Mouse (Mus musculus): ENCODE measurements around the gene Gse1. TPM values are rescaled to one million over a fixed set of nuclear protein-coding genes. Genes with fewer than 3 reads are reported as not detected.

Gene Gse1
- total and polyA plus RNA-seq, 2 experiments from 2014 or later, result 15.9 to 48.2 TPM

DNA sequence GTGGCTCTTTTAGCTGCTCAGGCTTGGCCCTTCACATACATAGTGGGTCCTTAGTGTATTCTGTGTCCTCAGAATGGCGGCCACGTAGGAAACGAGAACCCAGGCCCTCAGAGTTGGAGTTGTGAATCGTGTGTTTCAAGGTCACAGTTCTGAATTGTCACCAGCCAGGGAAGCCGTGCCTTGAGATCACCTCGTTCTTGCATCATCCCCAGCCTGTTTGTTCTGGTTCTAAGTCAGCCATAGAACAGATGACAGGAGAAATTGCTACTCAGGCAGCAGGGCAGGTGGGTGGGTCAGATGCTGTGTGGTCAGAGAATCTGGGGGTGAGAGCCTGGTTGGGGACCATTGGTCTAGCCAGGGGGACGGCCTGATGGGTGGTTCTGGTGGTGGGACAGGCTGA lies 60.9 kb downstream of the Gse1 start:
- Histone ChIP-seq H3K9me3 (ENCODE audit: low read length) (no peaks in the 10 kb centered on the region), H3K4me2 (ENCODE audit: low read depth) (no peak overlapping the region), H3K4me3 (ENCODE audit: low read depth, low read length) (no peak overlapping the region), H3K36me3 (ENCODE audit: insufficient read depth) (no peaks in the 10 kb centered on the region), H3K27ac (ENCODE audit: low read depth, low read length) (peak overlapping the region; percentile 57), H3K27me3 (ENCODE audit: insufficient read depth, low read length) (no peaks in the 10 kb centered on the region), H3K9ac (no peak overlapping the region), H3K4me1 (ENCODE audit: insufficient read depth) (peaks cover 49% of the 10 kb centered on the region)
- DNase-seq, result no peak
- 78% methylated on average over 7 of the region's 7 CpGs for WGBS
- TF ChIP-seq CTCF (IDR thresholded peaks at IDR 0.05; ENCODE audit: low read depth), result no peak
- ATAC-seq, result no peak

DNA sequence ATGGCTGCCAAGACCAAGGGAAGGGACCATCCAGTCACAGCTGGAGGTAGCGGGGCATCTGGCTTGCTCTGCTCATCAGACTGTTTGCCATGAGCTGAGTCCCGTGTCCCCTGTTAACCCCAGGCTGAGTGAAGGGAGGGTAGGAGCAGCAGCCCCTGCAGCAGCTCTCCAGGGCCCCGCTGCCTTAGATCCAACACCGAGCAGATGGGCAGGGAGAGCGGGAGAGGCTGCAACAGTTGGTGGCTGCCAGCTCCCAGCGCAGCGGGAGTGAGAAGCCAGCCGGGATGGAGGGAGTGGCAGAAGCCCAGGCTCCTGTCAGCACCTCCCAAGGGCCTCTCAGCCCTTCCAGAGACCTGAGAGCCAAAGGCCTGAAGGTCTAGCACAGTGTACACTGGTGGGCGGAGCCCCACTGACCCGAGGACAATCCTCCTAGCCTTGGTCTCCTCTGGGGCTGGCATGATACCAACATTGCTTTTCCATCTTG lies 61.5 kb downstream of the Gse1 start:
- ATAC-seq (peak; percentile 79), DNase-seq (peak; percentile 89)
- 22% methylated on average over 10 of the region's 10 CpGs for WGBS
- H3K27me3 ChIP-seq (ENCODE audit: insufficient read depth, low read length), result no peaks in the 10 kb centered on the region
- no peaks in the 10 kb centered on the region for H3K9me3 ChIP-seq (ENCODE audit: low read length)
- TF ChIP-seq CTCF (IDR thresholded peaks at IDR 0.05; ENCODE audit: low read depth), result no peak
- no peak overlapping the region for H3K9ac ChIP-seq
- H3K4me1 ChIP-seq (ENCODE audit: insufficient read depth), result peaks cover 43% of the 10 kb centered on the region
- no peak overlapping the region for H3K4me2 ChIP-seq (ENCODE audit: low read depth)
- H3K4me3 ChIP-seq (ENCODE audit: low read depth, low read length), result no peak overlapping the region
- H3K36me3 ChIP-seq (ENCODE audit: insufficient read depth), result no peaks in the 10 kb centered on the region
- peak overlapping the region; percentile 57 for H3K27ac ChIP-seq (ENCODE audit: low read depth, low read length)

DNA sequence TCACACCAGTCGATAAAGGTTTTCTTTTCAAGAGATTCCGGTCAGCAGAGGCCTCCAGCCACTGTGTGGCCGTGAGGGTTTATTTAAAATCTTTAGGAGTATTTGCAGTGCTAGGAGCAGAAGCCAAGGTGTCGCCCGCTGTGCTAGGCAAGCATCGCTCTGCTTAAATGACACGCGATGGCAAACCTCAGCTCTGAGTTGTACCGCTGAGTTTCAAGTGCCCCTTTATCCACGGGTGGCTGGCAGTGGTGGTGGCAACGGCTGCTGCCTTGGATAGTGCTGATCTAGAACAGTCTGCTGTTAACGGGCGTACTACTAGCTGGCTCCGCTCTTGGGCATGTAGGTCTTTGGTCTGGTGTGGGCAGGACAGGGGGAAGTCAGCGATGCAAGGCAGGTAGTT lies 62.4 kb downstream of the Gse1 start:
- H3K9me3 ChIP-seq (ENCODE audit: low read length), result no peaks in the 10 kb centered on the region
- WGBS, result 51% methylated on average over 15 of the region's 15 CpGs
- H3K4me3 ChIP-seq (ENCODE audit: low read depth, low read length), result no peak overlapping the region
- ATAC-seq, result no peak
- no peaks in the 10 kb centered on the region for H3K36me3 ChIP-seq (ENCODE audit: insufficient read depth)
- no peak for TF ChIP-seq CTCF (IDR thresholded peaks at IDR 0.05; ENCODE audit: low read depth)
- no peak overlapping the region for H3K4me2 ChIP-seq (ENCODE audit: low read depth)
- peak overlapping the region; percentile 57 for H3K27ac ChIP-seq (ENCODE audit: low read depth, low read length)
- no peak overlapping the region for H3K9ac ChIP-seq
- peaks cover 39% of the 10 kb centered on the region for H3K4me1 ChIP-seq (ENCODE audit: insufficient read depth)
- H3K27me3 ChIP-seq (ENCODE audit: insufficient read depth, low read length), result no peaks in the 10 kb centered on the region
- DNase-seq, result no peak

DNA sequence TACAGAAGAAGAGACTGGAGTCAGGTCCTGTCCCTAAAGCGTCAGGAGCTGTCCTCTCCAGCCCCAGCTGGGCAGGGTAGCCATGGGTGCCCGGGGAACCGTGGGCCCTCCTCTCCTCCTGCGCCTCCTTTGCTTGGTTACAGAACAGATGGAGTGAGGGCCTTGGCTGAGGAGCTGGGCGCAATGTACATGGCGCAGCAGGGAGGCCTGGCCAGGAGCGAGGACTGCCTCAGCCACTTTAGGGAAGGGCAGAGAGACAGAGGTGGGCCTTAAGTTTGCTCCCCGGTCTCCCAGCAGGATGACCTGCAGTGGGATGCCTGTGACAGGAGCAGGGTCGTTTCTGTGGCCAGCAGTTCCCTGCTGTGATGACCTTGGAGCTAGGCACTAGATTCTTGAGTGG lies 63.4 kb downstream of the Gse1 start:
- no peak for DNase-seq
- TF ChIP-seq CTCF (IDR thresholded peaks at IDR 0.05; ENCODE audit: low read depth), result no peak
- WGBS, result 62% methylated on average over 9 of the region's 9 CpGs
- peak overlapping the region; percentile 15; the same call in 1 of the 2 replicates for H3K27ac ChIP-seq (ENCODE audit: low read depth, low read length)
- no peak overlapping the region for H3K4me2 ChIP-seq (ENCODE audit: low read depth)
- H3K27me3 ChIP-seq (ENCODE audit: insufficient read depth, low read length), result no peaks in the 10 kb centered on the region
- no peak overlapping the region for H3K4me3 ChIP-seq (ENCODE audit: low read depth, low read length)
- peaks cover 39% of the 10 kb centered on the region for H3K4me1 ChIP-seq (ENCODE audit: insufficient read depth)
- no peaks in the 10 kb centered on the region for H3K9me3 ChIP-seq (ENCODE audit: low read length)
- no peak for ATAC-seq
- no peak overlapping the region for H3K9ac ChIP-seq
- H3K36me3 ChIP-seq (ENCODE audit: insufficient read depth), result no peaks in the 10 kb centered on the region

DNA sequence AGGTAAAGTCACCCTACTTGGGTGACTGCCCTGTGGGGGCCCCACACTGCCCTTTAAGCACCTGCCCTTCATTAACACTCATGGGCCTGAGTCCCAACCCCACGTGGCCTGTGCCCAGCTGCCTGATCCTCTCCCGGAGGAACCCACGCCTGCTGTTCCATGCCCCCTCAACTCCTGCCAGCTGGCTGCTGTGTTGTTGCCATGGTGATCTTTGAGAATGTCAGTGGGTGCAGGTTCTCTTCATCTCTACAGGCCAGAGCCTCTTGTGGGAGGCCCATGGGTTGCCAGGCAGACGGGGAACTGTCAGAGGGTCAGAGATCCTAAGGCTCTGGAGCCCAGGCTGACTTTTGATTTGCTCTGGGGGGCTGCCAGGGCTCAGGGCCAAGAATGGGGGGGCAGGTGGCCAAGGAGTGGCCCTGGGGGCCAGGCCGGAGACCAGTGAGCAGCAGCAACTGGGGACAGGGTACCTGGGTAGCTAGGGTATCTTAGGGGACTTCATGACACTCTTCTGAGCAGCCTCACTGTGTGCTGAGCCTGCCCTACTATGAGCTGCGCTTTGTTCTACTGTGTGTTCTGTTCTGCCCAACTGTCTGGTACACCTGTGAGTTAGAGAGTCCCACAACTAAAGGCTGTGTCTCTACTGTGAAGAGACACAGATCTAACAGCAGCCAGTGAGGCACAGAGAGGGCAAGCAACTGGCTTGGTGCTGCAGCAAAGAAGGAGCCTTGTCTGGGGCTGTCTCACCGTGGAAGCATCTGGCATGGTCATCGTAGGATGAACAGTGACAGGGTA lies 64.3 kb downstream of the Gse1 start:
- no peak overlapping the region for H3K9ac ChIP-seq
- H3K4me1 ChIP-seq (ENCODE audit: insufficient read depth), result peaks cover 39% of the 10 kb centered on the region
- H3K27ac ChIP-seq (ENCODE audit: low read depth, low read length), result no peak overlapping the region; the same call in 1 of the 2 replicates
- peak; percentile 80 for DNase-seq
- TF ChIP-seq CTCF (IDR thresholded peaks at IDR 0.05; ENCODE audit: low read depth), result no peak
- H3K4me2 ChIP-seq (ENCODE audit: low read depth), result no peak overlapping the region
- 35% methylated on average over 8 of the region's 8 CpGs for WGBS
- peak; percentile 61 for ATAC-seq
- H3K36me3 ChIP-seq (ENCODE audit: insufficient read depth), result no peaks in the 10 kb centered on the region
- no peaks in the 10 kb centered on the region for H3K9me3 ChIP-seq (ENCODE audit: low read length)
- H3K27me3 ChIP-seq (ENCODE audit: insufficient read depth, low read length), result no peaks in the 10 kb centered on the region
- no peak overlapping the region for H3K4me3 ChIP-seq (ENCODE audit: low read depth, low read length)

DNA sequence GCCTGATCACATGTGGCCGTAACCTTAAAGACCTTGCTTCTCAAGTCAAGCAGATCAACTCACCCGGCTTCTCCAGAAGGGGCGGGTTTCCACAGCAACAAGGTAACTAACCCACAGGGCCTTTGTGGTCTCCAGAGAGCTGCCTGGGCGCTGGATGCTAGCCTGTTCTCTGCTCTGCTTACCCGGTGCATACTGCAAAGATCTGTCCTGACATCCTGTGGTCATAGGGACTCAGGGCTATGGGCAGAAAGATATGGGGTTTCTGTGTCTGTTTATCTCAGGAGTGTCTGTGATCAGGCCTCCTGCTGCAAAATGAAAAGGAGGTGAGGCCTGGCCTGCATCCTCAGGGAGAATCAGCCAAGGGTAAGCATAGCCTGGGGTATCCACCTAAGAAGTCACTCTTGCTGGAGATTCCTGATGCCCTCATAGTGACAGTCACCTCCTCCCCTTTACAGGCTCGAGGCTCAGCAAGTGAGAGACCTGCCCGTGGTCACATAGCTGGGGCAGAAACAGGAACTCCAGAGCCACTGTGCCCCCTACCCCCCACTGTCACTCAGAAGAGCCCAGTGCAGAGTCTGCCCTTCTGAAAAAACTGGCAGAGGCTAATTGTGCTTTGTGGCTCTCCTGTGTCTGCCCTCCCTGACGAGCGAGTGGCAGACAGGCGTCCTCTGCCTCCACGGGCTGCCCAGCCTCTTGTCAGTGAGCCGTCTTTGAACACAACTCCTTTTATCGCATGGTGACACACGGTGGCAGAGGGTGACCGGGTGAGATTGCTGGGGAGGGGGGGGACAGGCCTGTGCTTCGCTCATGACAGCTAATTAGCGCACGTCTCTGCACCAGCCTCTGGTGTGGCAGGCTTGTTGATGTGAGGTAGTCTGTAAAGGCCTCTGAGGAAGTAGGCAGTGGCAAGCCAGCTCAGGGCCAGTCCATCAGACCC lies 65.4 kb downstream of the Gse1 start:
- no peak overlapping the region for H3K4me2 ChIP-seq (ENCODE audit: low read depth)
- H3K27me3 ChIP-seq (ENCODE audit: insufficient read depth, low read length), result no peaks in the 10 kb centered on the region
- no peaks in the 10 kb centered on the region for H3K36me3 ChIP-seq (ENCODE audit: insufficient read depth)
- peak overlapping the region; percentile 10; the same call in 1 of the 2 replicates for H3K9ac ChIP-seq
- no peak for ATAC-seq
- TF ChIP-seq CTCF (IDR thresholded peaks at IDR 0.05; ENCODE audit: low read depth), result no peak
- H3K9me3 ChIP-seq (ENCODE audit: low read length), result no peaks in the 10 kb centered on the region
- no peak for DNase-seq
- 28% methylated on average over 18 of the region's 18 CpGs for WGBS
- H3K4me1 ChIP-seq (ENCODE audit: insufficient read depth), result peaks cover 35% of the 10 kb centered on the region
- H3K4me3 ChIP-seq (ENCODE audit: low read depth, low read length), result no peak overlapping the region
- no peak overlapping the region for H3K27ac ChIP-seq (ENCODE audit: low read depth, low read length)
